Mouse (Mus musculus) megakaryocyte, embryonic 14.5 days (primary cell): ENCODE measurements around the gene Cd81. TPM values are rescaled to one million over a fixed set of nuclear protein-coding genes. Genes with fewer than 3 reads are reported as not detected.

Experiments used
- H3K27me3 ChIP-seq: replicated peaks from 2 replicates; pipeline ENCODE3; 2012; ENCODE audit warnings: inconsistent platforms
- H3K36me3 ChIP-seq: replicated peaks from 2 replicates; pipeline ENCODE3; 2012; ENCODE audit warnings: low read length, inconsistent platforms, mixed read lengths
- H3K4me1 ChIP-seq: 2 replicates; pipeline ENCODE4 v1.6.1; 2012; ENCODE audit warnings: inconsistent platforms
- H3K4me3 ChIP-seq: replicated peaks from 2 replicates; pipeline ENCODE3; 2012; ENCODE audit warnings: moderate library complexity, mild to moderate bottlenecking, inconsistent platforms
- H3K9me3 ChIP-seq: 2 replicates; pipeline ENCODE4 v1.6.1; 2012; ENCODE audit warnings: inconsistent platforms
- FLI1 ChIP-seq: IDR thresholded peaks from 2 replicates; pipeline ENCODE4 v1.6.1; 2012; ENCODE audit warnings: low read length, inconsistent platforms, mixed read lengths
- GATA1 ChIP-seq: IDR thresholded peaks from 3 replicates; pipeline ENCODE4 v1.6.1; 2012; ENCODE audit warnings: mixed read lengths, low read length, inconsistent platforms, borderline replicate concordance
- polyA plus RNA-seq: library from polyadenylated mRNA; stranded (reverse); fragments of >175 nt; gene quantifications from 2 replicates; pipeline ENCODE4 v1.2.3, GENCODE M21; 2012; ENCODE audit warnings: low replicate concordance; ENCODE audit not compliant: insufficient read depth

The Cd81 gene
- polyA plus RNA-seq, 1 experiment, result 774 TPM

GRCm38 (mm10) chr7:143020764-143021163 lies 31.8 kb upstream of the Cd81 start:
- no peak overlapping the region for H3K4me3 ChIP-seq
- no peaks in the 10 kb centered on the region; the same call in 1 of the 2 replicates for H3K9me3 ChIP-seq
- peaks cover 83% of the 10 kb centered on the region for H3K36me3 ChIP-seq
- H3K27me3 ChIP-seq, result no peaks in the 10 kb centered on the region
- H3K4me1 ChIP-seq, result peaks cover 96% of the 10 kb centered on the region
- TF ChIP-seq GATA1 (no peak), FLI1 (no peak)

- Histone ChIP-seq H3K27me3 (no peaks in the 10 kb centered on the region), H3K9me3 (no peaks in the 10 kb centered on the region; the same call in 1 of the 2 replicates), H3K36me3 (peaks cover 80% of the 10 kb centered on the region), H3K4me1 (peaks cover 92% of the 10 kb centered on the region), H3K4me3 (no peak overlapping the region)
- TF ChIP-seq FLI1 (no peak), GATA1 (no peak)
Measured at GRCm38 (mm10) chr7:143021356-143022164, 31.0 kb upstream of the Cd81 start.

GRCm38 (mm10) chr7:143023499-143023898 lies 29.0 kb upstream of the Cd81 start:
- TF ChIP-seq FLI1 (no peak), GATA1 (no peak)
- H3K27me3 ChIP-seq, result no peaks in the 10 kb centered on the region
- no peaks in the 10 kb centered on the region; the same call in 1 of the 2 replicates for H3K9me3 ChIP-seq
- peaks cover 72% of the 10 kb centered on the region for H3K36me3 ChIP-seq
- peaks cover 92% of the 10 kb centered on the region for H3K4me1 ChIP-seq
- no peak overlapping the region for H3K4me3 ChIP-seq

GRCm38 (mm10) chr7:143024293-143024692 lies 28.2 kb upstream of the Cd81 start:
- no peaks in the 10 kb centered on the region; the same call in 1 of the 2 replicates for H3K9me3 ChIP-seq
- H3K27me3 ChIP-seq, result no peaks in the 10 kb centered on the region
- H3K36me3 ChIP-seq, result peaks cover 65% of the 10 kb centered on the region
- H3K4me3 ChIP-seq, result no peak overlapping the region
- H3K4me1 ChIP-seq, result peaks cover 90% of the 10 kb centered on the region
- no peak for TF ChIP-seq FLI1
- no peak for TF ChIP-seq GATA1

GRCm38 (mm10) chr7:143025496-143025895 lies 27.0 kb upstream of the Cd81 start:
- Histone ChIP-seq H3K4me3 (no peak overlapping the region), H3K27me3 (no peaks in the 10 kb centered on the region), H3K9me3 (no peaks in the 10 kb centered on the region; the same call in 1 of the 2 replicates), H3K4me1 (peaks cover 78% of the 10 kb centered on the region), H3K36me3 (peaks cover 60% of the 10 kb centered on the region)
- no peak for TF ChIP-seq GATA1
- TF ChIP-seq FLI1, result no peak

GRCm38 (mm10) chr7:143027196-143027595 lies 25.3 kb upstream of the Cd81 start:
- Histone ChIP-seq H3K27me3 (no peaks in the 10 kb centered on the region), H3K36me3 (peaks cover 61% of the 10 kb centered on the region), H3K4me3 (no peak overlapping the region), H3K4me1 (peaks cover 63% of the 10 kb centered on the region), H3K9me3 (no peaks in the 10 kb centered on the region; the same call in 1 of the 2 replicates)
- TF ChIP-seq FLI1, result no peak

GRCm38 (mm10) chr7:143031816-143032215 lies 20.7 kb upstream of the Cd81 start:
- H3K27me3 ChIP-seq, result peaks cover 7% of the 10 kb centered on the region
- TF ChIP-seq FLI1 (no peak), GATA1 (no peak)
- H3K4me1 ChIP-seq, result peaks cover 31% of the 10 kb centered on the region
- H3K9me3 ChIP-seq, result peaks cover 7% of the 10 kb centered on the region
- no peak overlapping the region for H3K4me3 ChIP-seq
- H3K36me3 ChIP-seq, result peaks cover 56% of the 10 kb centered on the region

GRCm38 (mm10) chr7:143033581-143033980 lies 19.0 kb upstream of the Cd81 start:
- no peak overlapping the region for H3K4me3 ChIP-seq

GRCm38 (mm10) chr7:143034112-143034511 lies 18.4 kb upstream of the Cd81 start:
- Histone ChIP-seq H3K27me3 (peaks cover 13% of the 10 kb centered on the region), H3K4me1 (peaks cover 30% of the 10 kb centered on the region), H3K9me3 (peaks cover 7% of the 10 kb centered on the region), H3K36me3 (peaks cover 53% of the 10 kb centered on the region), H3K4me3 (no peak overlapping the region)
- TF ChIP-seq FLI1, result no peak

More at GRCm38 (mm10) chr7:143033581-143033980, 19.0 kb upstream of the Cd81 start:
- Histone ChIP-seq H3K27me3 (peaks cover 13% of the 10 kb centered on the region), H3K36me3 (peaks cover 53% of the 10 kb centered on the region), H3K9me3 (peaks cover 7% of the 10 kb centered on the region), H3K4me1 (peaks cover 30% of the 10 kb centered on the region)
- TF ChIP-seq GATA1, result no peak
- no peak for TF ChIP-seq FLI1
